Mouse (Mus musculus) cerebral cortex, adult 2 months (tissue): ENCODE data around the gene Rassf4.

Experiments used
- WGBS: fragments of 180-500 bp; shearing (Covaris S2); methylation state at CpG from one replicate; pipeline ENCODE4 v1.1.7; 2018; 5-methylcytosine and 5-hydroxymethylcytosine counted together

Gene Rassf4

DNA sequence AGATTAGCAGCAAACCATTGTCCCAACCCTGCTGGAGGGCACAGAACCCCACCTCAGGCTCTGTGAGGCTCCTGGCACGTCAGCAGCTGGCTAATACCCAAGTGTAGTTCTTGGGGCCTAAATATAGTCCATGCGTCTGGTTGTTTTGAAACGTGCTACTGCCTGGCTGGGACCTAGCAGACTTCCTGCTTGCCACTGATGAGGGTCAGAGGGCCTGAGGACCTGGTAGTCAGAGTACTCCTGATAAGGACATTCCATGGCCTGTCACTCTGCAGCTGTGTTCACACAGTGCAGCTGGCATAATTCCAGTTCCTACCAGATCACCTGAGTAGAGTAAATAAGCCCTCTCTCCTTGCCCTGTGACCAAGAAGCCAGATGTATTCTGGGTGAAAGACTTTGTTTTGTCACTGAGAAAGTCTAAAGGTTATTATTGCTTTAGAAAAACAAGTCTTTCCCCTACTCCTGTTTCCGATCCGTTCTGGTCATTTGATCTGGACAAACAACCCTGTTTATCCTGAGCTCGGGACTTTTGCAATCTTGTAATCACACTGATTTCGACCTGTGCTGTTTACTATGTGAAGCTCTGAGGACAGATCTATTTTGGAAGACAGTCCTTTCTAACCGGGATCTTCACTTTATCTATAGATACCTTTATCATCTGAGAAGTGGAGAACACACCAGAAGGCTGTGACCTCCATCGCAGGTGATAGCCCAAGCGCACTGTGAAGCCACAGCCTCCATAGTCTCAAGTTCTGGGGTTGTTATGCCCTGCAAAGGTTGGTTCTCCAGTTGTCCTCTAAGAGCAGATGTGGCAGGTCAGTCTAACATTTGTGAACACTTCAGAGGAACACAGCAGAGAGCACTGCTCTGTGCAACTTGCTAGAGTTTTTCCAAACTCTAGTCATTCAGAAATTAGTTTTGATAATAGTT is 38.2 kb downstream of the Rassf4 start:
- 70% methylated on average over 10 of the region's 10 CpGs for WGBS

DNA sequence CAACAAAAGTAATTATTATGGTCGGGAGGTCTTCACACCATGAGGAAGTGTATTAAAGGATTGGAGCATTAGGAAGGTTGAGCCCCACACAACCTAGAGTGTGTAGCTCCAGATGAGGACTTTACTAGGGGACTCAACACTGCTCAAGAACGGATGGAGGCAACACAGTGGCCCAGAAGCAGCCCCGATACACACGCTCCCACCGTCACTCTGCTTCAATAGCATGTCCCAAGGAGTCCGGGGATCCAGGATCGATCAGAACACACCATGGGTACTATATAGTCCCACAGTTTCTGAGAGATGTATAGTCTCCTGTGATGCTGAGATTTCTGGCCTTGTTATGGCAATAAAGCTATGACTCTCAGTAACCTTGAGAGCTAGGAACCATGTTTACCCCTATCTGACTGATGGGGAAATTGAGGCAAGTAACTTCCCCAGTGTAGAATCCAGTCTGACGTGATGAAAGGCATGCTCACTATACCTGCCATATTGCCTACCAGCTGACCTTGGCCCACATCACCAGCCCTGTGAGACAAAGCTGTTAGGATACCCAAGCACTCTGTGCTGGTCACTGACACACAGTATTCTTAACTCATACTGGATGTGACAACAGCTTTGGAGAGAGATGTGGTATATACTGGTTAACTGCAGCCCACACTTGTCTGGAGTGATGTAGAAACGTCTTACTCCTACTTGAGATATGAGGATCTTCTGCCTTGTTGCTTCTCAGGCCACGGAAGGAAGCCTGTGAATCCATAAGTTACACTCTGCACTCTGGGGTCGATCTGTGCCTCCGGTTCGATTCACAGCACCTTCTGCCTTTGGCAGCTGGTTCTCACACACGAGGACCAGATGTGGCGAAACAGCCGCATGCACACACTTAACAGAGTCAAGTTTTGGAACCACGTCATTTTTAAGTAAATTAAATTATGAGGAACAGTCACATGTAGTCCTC is 39.7 kb downstream of the Rassf4 start:
- 93% methylated on average over 17 of the region's 17 CpGs for WGBS

DNA sequence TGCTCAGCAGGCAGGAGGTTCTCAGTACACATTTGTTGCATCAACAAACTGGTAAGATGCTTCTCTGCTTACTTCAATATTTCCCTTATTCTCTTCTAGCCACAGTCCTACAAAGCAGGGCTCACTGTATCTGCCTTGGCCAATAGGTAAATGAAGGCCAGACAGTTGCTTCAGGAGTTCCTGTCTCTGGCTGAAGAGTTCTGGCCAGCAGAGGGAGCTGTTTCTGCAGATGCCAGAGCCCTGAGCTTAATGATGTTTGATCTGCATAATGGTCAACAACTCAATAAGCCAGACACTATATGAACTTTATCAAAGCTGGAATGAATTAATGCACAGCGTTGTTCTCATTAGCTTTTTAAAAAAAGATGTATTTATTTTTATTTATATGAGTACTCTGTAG is 41.6 kb downstream of the Rassf4 start:
- 51% methylated on average over 1 of the region's 1 CpGs for WGBS

DNA sequence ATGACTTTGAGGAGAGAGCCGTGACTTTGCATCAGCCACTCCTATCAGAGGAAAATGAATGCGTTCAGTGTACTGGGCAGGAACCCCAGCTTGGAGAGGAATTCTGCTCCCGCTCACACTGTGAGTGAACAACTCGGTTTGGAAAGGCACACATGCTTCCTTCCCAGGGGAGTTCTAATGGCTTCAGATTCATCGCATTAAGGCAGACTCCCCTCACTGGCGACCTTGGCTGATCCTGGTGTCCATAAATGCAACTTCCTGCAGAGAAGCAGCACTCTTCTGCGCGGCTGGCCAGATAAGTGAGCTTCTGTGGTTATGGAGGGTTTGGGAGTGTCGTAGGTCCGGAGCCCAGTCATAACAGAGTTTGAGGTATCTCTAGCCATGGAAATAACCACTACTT is 44.0 kb downstream of the Rassf4 start:
- WGBS = 90% methylated on average over 10 of the region's 10 CpGs

DNA sequence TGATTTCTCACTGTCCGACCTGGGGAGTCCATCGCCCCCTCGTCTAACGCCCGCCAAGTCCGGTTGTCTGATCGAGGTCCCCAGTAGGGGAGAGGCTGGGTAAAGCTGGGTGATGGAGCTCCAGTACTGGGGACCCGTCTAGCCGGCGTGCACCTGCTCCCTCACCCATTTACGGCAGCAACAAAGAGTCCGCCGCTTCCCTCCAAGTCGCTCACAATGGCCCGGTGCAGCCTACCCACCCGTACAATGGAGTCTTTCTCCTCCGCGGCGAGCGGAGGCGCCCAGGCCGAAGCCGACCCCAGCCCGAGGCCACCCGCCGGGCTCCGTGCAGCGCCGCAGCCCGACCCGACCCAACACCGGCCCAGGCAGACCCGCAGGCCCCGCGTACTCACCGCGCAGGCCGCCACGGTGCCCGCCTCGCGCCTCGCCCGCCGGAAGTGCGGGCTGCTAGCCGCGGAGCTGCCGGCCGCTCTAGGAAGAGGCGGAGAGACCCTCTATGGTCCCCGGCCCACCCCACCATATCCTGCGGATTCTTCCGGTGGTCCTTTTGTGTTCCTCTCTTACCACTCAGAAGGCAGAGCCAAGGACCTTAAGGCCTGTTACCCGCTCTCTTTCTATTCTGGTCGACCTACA is 45.1 kb downstream of the Rassf4 start, which contains the start of gene Zfp422:
Gene Zfp422 (minus strand): TSS at position 461 of the 633 bp plus-strand sequence.
- WGBS = under 1% methylated on average over 55 of the region's 56 CpGs

DNA sequence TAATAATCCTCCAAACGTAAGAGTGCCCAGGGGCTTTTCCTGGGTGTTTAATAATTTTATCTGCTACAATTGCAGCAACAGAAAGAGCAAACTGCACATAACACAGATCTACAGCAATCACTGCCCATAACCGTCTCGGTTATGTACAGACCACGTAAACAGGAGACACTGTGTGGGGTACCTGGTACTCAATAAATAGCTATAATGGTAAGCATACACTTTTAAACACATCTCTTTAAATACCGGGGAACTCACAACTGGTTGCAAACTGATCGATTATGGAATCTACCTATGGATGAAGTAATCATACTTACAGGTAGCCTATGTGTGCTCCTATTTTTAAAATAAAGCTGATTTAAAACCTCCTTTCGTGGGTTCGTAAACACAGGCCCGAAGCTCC is 45.7 kb downstream of the Rassf4 start:
- 12% methylated on average over 9 of the region's 9 CpGs for WGBS

DNA sequence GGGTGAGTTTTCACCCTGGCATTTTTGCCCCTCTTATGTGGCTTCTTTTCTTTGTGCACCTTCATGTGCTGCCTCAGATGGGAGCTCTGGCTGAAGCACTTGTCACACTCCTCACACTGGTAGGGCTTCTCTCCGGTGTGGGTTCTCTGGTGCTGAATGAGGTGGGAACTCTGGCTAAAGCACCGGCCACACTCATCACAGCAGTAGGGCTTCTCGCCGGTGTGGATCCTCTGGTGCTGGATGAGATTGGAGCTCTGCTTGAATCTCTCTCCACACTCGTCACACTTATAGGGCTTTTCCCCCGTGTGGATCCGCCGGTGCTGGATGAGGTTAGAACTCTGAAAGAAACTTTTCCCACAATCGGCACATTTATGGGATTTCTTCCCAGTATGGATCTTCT is 47.3 kb downstream of the Rassf4 start:
- 96% methylated on average over 9 of the region's 9 CpGs for WGBS

DNA sequence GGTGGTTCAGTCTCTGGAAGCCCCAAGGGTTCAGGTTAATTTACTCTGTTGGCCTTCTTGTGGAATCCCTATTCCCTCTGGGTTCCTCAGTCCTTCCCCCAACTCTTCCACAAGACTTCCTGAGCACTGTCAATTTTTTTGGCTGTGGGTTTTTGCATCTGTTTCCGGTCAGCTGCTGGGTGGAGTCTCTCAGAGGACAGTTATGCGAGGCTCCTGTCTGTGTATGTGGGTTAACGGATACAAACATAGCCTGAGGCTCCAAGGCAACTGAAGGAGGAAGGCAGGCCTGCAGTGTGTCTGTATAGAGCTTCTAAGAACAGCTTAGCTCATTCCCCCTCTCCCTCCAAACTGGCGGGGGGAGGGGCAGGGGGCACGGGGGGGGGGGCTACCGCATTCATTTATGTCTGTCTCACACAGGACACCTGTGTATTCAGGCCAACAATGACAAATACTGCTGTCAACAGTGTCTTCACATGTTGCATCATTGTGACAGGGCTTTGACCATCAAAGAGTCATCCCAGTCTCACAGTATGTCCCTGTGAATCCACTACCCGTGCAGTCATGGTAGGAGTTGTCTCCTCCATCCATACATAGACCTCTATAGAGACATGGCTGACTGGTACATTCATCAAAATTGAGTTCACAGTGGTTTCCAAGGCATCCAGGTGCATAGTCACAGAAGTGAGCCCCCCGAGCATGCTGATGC is 52.3 kb downstream of the Rassf4 start:
- WGBS = 60% methylated on average over 8 of the region's 8 CpGs

DNA sequence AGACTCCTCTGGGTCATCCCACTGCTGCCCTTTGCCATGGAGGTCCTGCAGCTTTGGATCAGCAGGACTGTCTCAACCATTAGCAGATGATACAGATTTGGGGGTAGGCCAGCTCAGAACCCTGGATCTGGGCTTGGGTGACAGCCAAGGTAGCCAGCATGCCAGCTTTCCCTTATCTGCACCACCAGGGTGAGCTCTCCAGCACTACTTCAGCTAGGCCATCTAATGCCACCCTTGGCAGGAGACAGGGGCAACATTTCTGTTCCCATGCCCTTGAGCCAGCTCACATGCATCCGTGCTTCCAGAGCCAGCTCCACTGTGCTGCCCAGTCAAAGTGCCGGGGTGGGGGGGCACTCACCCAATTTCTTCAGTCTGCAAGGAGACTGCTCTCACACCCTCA is 58.0 kb downstream of the Rassf4 start:
- 92% methylated on average over 2 of the region's 2 CpGs for WGBS

DNA sequence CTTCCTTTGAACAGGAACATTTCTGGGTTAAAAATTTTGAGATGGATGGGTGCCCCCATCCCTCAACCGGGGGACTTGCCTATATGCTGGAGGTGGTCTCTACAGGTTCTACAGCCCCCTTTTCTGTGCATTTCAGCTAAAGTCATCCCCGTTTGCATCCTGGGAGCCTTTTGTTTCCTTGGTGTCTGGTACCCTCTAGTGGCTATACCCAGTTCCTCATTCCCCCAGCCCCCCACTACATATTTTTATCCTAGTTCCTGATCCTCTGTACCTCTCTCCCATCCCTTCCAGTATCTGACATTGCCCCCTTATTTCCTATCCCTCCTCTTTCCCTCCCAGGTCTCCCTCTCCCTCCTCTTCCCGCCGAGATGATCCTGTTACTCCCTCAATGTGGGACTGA is 66.5 kb downstream of the Rassf4 start:
- 51% methylated on average over 4 of the region's 4 CpGs for WGBS

DNA sequence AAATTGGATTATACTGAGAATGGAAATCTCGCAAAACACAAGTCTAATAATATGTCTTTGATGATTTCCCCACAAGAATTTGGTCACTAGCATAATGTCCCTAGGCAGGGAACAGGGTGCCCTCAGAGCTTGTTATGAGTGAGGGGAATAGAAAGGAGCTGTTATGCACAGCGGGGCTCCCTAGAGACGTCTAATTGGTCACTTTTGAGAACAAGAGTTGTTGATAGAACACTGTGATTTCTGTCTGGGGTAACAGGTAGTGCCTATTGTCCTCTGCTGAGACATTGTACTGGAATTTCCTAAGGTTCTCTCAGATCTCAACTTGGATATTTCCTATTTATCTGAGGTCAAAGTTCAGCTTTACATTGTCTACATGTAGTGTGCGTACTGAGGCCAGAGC is 89.7 kb downstream of the Rassf4 start, which contains the start of gene Olfr215:
Gene Olfr215 (minus strand): TSS at position 101 of the 400 bp plus-strand sequence.
- 63% methylated on average over 4 of the region's 4 CpGs for WGBS
